ENCODE assay signal across 8 mouse cellular contexts in the genomic region with DNA sequence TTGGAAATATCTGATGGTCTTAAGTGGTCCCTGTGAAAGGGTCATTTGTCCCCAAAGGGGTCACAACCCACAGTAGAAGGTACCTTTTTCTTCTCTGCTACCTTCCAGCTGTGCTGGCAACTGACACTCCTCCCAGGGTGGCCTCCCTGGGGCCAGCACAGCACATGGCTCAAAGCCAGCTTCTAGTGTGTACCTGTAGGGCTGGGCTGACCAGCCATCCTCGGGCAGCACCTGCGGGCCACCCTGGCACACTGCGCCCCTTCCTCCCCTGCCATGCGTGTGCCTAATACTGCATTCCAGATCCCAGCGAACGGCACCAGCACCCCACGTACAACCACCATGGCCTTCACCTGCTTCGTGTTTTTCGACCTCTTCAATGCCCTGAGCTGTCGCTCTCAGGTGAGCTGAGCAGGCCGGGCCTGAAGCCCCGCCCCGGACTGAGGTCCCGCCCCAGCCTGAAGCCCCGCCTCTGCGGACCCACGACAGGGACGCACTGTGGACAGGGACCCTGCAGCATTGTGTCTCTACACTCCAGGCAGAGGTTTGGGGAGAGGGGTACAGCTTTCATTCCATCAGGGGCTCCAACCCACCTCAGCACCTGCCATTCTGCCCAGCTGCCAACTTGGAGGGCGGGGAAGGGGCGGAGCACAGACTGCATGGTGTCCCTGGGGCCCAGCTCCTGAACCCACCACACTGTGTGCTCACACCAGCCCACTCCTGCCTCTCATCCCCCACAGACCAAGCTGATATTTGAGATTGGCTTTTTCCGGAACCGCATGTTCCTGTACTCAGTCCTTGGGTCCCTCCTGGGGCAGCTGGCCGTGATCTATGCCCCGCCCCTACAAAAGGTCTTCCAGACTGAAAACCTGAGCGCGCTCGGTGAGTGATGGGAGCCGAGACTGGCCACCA. TPM values are rescaled to one million over a fixed set of nuclear protein-coding genes. Genes with fewer than 3 reads are reported as not detected.
DNase-seq lines count a peak whose midpoint lies in the region; ATAC-seq and TF ChIP-seq lines count a peak whose summit lies in the region.

No protein-coding gene starts in this region.

- DNase-seq in thymus, adult 2 months: peak; percentile 27
- DNase-seq in thymus, adult 18-20 months: no peak
- no peak for DNase-seq in limb, embryonic 14.5 days (ENCODE audit: low spot score)
- DNase-seq in naive thymus-derived CD4-positive, alpha-beta T cell, adult 2 months (ENCODE audit: low read depth): peak; percentile 61
- no peak for DNase-seq in cerebellum, adult 18-20 months
- DNase-seq in left cerebral cortex, adult 18-20 months (ENCODE audit: low spot score in 2 of 2): no peak
- no peak for DNase-seq in gastrocnemius, postnatal 25 days

- peak overlapping the region; percentile 47 for H3K4me3 ChIP-seq in thymus, adult 2 months (ENCODE audit: control insufficient read depth, insufficient read depth, low read length)
- H3K4me3 ChIP-seq in hindbrain, embryonic 12.5 days: peak overlapping the region; percentile 5; the same call in 1 of the 2 replicates
- peak overlapping the region; percentile 21 for H3K4me3 ChIP-seq in limb, embryonic 14.5 days (replicated peaks; ENCODE audit: low read length)

- H3K9ac ChIP-seq in hindbrain, embryonic 12.5 days: no peak overlapping the region
- H3K9ac ChIP-seq in limb, embryonic 14.5 days (ENCODE audit: low read depth, low read length, severe bottlenecking): 0 out of 2 replicates have a peak overlapping the region, but pooled peaks have one; percentile 21

- peak overlapping the region; percentile 37 for H3K4me2 ChIP-seq in hindbrain, embryonic 12.5 days (replicated peaks)
- H3K4me2 ChIP-seq in limb, embryonic 14.5 days (replicated peaks; ENCODE audit: low read depth, low read length, severe bottlenecking): peak overlapping the region; percentile 43

- H3K27me3 ChIP-seq in thymus, adult 2 months (ENCODE audit: control insufficient read depth, insufficient read depth, low read length): no peaks in the 10 kb centered on the region
- peaks cover 8% of the 10 kb centered on the region for H3K27me3 ChIP-seq in hindbrain, embryonic 12.5 days
- H3K27me3 ChIP-seq in limb, embryonic 14.5 days (ENCODE audit: control insufficient read depth, insufficient read depth, low read length): no peaks in the 10 kb centered on the region

- no peak overlapping the region for H3K27ac ChIP-seq in thymus, adult 2 months (ENCODE audit: control insufficient read depth, insufficient read depth, low read length)
- H3K27ac ChIP-seq in hindbrain, embryonic 12.5 days: no peak overlapping the region
- no peak overlapping the region for H3K27ac ChIP-seq in limb, embryonic 14.5 days (replicated peaks; ENCODE audit: low read depth, low read length)

- no peak for TF ChIP-seq POLR2A in thymus, adult 2 months (IDR thresholded peaks at IDR 0.05; ENCODE audit: control insufficient read depth, extremely low read depth, insufficient read depth, low read length, poor library complexity)
- TF ChIP-seq POLR2A in limb, embryonic 14.5 days (IDR thresholded peaks at IDR 0.05; ENCODE audit: borderline replicate concordance, extremely low read depth, insufficient read depth, insufficient read length): no peak

- peaks cover 9% of the 10 kb centered on the region; the same call in 1 of the 2 replicates for H3K4me1 ChIP-seq in thymus, adult 2 months (replicated peaks; ENCODE audit: control insufficient read depth, insufficient read depth, low read length)
- peaks cover 18% of the 10 kb centered on the region for H3K4me1 ChIP-seq in hindbrain, embryonic 12.5 days
- H3K4me1 ChIP-seq in limb, embryonic 14.5 days (ENCODE audit: control insufficient read depth, insufficient read depth, low read length): peaks cover 8% of the 10 kb centered on the region

- no peaks in the 10 kb centered on the region for H3K9me3 ChIP-seq in hindbrain, embryonic 12.5 days (replicated peaks)
- H3K9me3 ChIP-seq in limb, embryonic 14.5 days (ENCODE audit: control insufficient read depth, low read length): no peaks in the 10 kb centered on the region

- no peaks in the 10 kb centered on the region for H3K36me3 ChIP-seq in thymus, adult 2 months (ENCODE audit: control insufficient read depth, insufficient read depth, low read length)
- no peaks in the 10 kb centered on the region for H3K36me3 ChIP-seq in hindbrain, embryonic 12.5 days
- H3K36me3 ChIP-seq in limb, embryonic 14.5 days (ENCODE audit: control insufficient read depth, insufficient read depth, low read length): no peaks in the 10 kb centered on the region

- ATAC-seq in hindbrain, embryonic 12.5 days (ENCODE audit: low FRiP score): peak; percentile 42; the same call in 1 of the 2 replicates
- no peak for ATAC-seq in limb, embryonic 14.5 days (ENCODE audit: low FRiP score, low read depth)

- TF ChIP-seq CTCF in thymus, adult 2 months (IDR thresholded peaks at IDR 0.05; ENCODE audit: borderline replicate concordance, control insufficient read depth, extremely low read depth, insufficient read depth, low read length, poor library complexity): no peak

- 12% methylated on average over 28 of the region's 28 CpGs for WGBS in thymus, adult 2 months
- WGBS in hindbrain, embryonic 12.5 days: 22% methylated on average over 28 of the region's 28 CpGs
- WGBS in limb, embryonic 14.5 days: 18% methylated on average over 28 of the region's 28 CpGs

RNA-seq across cellular contexts. Expression of a gene that starts 22.7 kb away (rescaled TPM):
- polyA plus RNA-seq in thymus, adult 2 months (2012; rRNA removed): 13.9 and 14.0 TPM in 2 replicates
- 11.9 and 12.2 TPM in 2 replicates for polyA plus RNA-seq in hindbrain, embryonic 12.5 days (2016; fragmentation: Nextera tagmentation; extraction: Ambion mirVana)
- 10.6 and 11.7 TPM in 2 replicates for polyA plus RNA-seq in limb, embryonic 14.5 days (2012; rRNA removed)
- 5.1 and 6.7 TPM in 2 replicates for polyA plus RNA-seq in limb, embryonic 14.5 days (2014; fragmentation: Nextera tagmentation; extraction: Ambion mirVana)
- 10 to 100 TPM; 14.5 to 15.3 TPM for total RNA-seq in left cerebral cortex, adult 18-20 months (2021)
- total RNA-seq in gastrocnemius, postnatal 25 days (2021): 1 to 10 TPM; 3.2 to 4.0 TPM

RNA-seq across cellular contexts. Expression of a gene that starts 55.7 kb away (rescaled TPM):
- polyA plus RNA-seq in thymus, adult 2 months (2012; rRNA removed): 0.16 and 0.19 TPM in 2 replicates
- 0.77 and 0.88 TPM in 2 replicates for polyA plus RNA-seq in hindbrain, embryonic 12.5 days (2016; fragmentation: Nextera tagmentation; extraction: Ambion mirVana)
- 2.1 and 3.1 TPM in 2 replicates for polyA plus RNA-seq in limb, embryonic 14.5 days (2012; rRNA removed)
- polyA plus RNA-seq in limb, embryonic 14.5 days (2014; fragmentation: Nextera tagmentation; extraction: Ambion mirVana): 2.3 and 2.6 TPM in 2 replicates
- 1 to 10 TPM; 1.9 to 2.1 TPM for total RNA-seq in left cerebral cortex, adult 18-20 months (2021)
- total RNA-seq in gastrocnemius, postnatal 25 days (2021): under 1 TPM in 1 of 2 experiments, not detected in 1; 0.13 TPM

Comparison
In these comparisons a context has a peak if more than half of its experiments do, and no peak if none do; other contexts are left out.
1. DNase-seq: peak in thymus, adult 2 months (single experiment) and naive thymus-derived CD4-positive, alpha-beta T cell, adult 2 months (single experiment); none in thymus, adult 18-20 months (0 of 2), limb, embryonic 14.5 days (single experiment), cerebellum, adult 18-20 months (0 of 2), left cerebral cortex, adult 18-20 months (0 of 2) and gastrocnemius, postnatal 25 days (single experiment).
2. Peak in every context shown above with its lines, with median percentiles within 50 percentile points of each other: H3K4me3 ChIP-seq.